Mouse (Mus musculus): Measurements from ENCODE around the gene Rsl1d1.

Rsl1d1 gene

DNA sequence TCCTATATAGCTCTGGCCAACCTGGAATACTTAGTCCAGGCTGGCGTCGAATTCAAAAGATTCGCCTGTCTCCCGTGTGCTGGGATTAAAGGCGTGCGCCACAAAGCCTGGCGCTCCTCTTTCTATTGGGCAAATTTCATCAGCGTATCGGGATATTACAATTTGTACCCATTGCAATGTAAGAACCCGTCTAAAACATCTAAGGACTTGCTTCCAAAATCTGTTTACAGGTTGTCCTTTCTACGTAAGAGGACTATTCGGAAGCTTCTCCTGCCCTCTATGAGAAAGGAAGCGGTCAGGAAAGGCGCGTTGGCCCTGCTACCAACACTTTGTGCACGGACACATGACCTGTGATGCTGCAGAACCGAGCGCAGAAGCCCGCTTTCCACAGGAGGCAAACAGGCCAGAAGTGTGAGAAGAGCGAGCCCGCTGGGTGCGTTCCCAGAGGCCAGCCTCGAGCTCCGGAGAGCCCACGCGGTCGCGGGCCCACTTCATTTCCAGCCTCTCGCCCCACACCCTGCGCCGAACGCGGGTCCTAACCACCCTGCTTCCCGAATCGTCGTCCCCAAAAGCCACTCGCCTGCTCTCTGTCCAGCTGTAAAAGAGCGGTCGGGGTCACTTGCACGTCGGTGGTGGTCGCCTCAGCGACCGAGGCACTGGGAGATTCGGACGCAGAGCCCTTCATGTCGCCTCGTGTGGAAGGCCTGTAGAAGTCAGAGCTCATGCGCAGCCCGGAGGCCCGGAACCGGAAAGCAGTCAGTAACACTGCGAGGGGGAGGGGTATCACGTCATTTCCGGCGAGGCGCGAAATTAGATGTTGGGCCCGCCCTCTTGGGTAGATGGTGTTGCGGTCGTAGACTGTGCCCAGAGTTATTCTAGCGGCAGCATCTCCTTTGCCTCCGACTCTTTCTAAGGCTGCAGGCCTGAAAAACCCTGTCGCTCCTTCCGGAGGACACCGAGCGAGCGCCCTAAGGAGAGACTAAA lies at the start of gene Rsl1d1:
Gene Rsl1d1 (minus strand): TSS at position 761 of the 984 bp plus-strand sequence.
- peak; percentile 90 to 92 for DNase-seq (ENCODE audit: low read depth in 2 of 2, low spot score in 2 of 2)

DNA sequence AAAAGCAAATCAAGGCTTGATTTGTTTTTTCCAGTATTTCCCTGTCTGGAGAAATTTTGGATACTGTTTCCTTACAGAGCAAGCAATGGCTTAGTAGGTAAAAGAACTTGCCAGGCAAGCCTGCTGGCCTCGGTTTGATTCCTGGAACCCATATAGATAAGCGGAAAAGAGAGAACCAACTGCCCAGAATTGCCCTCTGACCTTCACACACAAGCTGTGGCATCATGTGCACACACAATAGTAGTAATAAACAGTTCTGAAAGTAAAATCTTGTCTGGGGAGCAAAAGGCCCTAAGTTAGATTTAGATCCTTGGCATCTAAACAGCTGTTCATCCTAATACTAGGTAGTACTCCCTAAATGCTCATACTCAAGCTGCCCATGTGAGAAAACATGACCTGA lies 44.7 kb upstream of the Rsl1d1 start:
- no peak for DNase-seq (ENCODE audit: low read depth in 2 of 2, low spot score in 2 of 2)

- no peak for DNase-seq (ENCODE audit: low read depth in 2 of 2, low spot score in 2 of 2)
These were observed 42.6 kb upstream of the Rsl1d1 start for GRCm38 (mm10) chr16:11245767-11246166.

- DNase-seq (ENCODE audit: low read depth in 2 of 2, low spot score in 2 of 2) = no peak
These were observed 39.3 kb upstream of the Rsl1d1 start for GRCm38 (mm10) chr16:11242401-11242800.

DNA sequence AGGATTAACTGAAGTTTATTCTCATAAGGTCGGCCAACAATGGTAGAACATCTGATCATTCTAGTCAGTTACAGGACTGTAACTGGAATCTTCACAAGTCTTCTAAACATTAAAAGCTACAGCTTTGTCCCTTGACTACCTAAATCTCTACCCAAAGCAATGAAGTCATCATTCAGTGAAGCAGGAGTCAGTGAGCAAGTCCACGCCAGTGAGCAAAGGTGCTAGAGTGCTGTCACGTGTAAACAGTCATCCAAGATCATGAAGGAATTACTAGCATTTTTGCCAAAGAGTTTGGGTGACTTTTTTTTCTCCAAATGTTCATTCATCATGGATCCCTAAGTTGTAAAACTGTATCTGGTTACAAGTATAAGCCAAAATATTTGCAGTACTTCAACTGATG lies 14.7 kb upstream of the Rsl1d1 start:
- DNase-seq (ENCODE audit: low read depth in 2 of 2, low spot score in 2 of 2) = no peak

DNA sequence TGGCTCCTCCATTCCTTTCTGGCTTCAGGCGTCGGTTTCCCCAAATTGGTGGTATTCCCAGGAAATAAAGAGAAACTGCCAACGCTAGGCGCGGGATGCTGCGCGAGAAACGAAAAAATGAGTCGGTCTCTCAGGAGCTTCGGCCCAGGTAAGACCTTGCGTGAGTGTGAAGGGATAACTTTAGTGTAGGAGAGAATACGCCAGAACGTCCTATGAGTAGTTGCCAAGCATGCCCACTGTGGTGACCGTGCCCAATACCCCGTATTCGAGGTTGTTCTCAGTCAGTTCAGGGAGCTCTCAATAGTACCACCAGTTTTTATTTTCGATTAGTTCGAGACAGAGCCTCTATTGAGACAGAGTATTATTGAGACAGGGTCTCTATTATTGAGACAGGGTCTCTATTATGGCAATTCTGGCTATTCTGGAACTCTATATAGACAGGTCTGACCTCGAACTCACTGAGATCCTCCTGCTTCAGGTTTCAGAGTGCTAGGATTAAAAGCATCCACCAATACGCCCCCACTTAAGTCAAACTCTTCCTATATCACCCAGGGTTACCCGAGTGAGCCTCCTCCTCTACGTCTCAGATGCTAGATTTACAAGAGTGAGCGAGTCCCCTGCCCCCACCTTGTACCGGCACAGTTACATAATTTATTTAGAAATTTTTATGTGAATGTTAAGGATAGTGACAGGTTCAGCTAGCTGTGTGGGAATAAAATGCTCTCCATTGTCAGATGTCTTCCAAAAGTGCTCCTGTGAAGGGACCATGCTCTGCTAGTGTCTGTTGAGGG lies 664 bp upstream of the Rsl1d1 start:
- DNase-seq (ENCODE audit: low read depth in 2 of 2, low spot score in 2 of 2) = no peak

DNA sequence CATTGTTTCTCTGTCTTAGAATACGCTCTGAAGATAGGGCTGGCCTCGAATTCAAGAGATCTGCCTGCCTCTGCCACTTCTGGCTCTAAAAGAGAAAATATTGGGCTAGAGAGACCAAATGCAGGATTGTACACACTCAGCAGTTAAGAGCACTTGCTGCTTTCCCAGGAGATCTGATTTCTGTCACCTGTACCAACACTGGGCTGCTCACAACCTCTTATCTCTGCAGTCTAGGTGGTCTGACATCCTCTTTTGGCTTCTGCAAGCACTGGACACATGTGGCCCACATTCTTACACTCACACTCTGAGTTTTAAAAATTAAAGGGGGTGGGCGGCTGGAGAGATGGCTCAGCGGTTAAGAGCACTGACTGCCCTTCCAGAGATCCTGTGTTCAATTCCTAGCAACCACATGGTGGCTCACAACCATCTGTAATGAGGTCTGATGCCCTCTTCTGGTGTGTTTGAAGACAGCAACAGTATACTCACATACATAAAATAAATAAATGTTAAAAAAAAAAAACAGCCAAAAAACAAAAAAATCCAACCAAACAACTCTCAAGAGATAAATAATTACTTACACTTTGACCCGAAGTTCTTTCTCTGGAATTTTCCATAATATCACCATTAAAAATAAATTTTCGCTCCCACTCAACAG lies 1.3 kb downstream of the Rsl1d1 start:
- DNase-seq (ENCODE audit: low read depth in 2 of 2, low spot score in 2 of 2) = no peak

DNA sequence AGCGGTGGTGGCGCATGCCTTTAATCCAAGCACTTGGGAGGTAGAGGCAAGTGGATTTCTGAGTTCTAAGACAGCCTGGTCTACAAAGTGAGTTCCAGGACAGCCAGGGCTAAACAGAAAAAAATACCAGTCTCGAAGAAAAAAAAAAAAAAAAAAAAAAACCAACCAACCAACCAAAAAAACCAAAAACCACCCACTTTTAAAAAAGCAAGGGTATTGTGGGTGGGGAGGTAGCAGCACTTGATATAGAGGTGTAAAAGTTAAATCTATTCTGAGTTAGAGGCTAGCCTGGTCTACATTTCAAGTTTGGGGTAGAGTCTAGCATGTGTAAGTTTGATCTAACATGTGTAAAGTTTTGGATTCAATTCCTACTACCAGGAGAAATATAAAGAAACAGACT lies 2.9 kb downstream of the Rsl1d1 start:
- DNase-seq (ENCODE audit: low read depth in 2 of 2, low spot score in 2 of 2) = no peak

DNA sequence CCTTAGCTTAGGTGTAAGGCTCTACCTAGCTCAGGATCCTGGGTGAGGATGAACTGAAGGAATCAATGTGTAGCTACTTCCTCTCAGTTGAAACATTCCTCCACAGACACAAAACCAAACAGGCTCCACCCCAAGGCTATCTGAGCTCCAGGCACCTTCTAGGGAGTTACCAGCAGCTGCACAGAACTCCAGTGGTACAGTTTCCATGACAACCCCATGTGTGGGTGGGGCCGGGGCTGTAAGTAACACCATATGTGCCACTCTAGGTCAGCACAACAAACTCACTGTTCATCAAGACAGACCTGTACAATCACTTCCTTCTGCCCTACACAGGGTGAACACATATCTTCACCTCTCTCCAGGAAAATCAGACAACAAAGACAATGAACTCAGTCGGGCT lies 4.7 kb downstream of the Rsl1d1 start:
- DNase-seq (ENCODE audit: low read depth in 2 of 2, low spot score in 2 of 2) = no peak

DNA sequence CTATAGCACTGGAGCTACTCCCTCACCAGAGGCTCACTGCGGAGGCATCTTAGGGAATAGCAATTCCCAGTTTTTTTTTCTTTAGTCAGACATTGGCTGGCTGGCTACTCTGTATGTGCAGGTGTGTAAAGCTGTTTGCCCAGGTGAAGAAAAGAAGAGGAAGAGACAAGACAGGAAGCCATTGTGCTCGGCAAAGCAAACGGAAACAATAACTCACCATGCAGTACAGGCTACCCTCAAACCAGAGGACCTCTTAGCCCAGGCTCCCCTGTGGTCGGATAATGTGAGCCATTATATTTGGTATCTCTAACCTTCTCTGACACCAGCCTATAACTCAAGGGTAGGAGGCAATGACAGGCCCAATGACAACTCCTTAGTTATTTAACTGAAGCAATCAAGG lies 6.1 kb downstream of the Rsl1d1 start:
- no peak for DNase-seq (ENCODE audit: low read depth in 2 of 2, low spot score in 2 of 2)

DNA sequence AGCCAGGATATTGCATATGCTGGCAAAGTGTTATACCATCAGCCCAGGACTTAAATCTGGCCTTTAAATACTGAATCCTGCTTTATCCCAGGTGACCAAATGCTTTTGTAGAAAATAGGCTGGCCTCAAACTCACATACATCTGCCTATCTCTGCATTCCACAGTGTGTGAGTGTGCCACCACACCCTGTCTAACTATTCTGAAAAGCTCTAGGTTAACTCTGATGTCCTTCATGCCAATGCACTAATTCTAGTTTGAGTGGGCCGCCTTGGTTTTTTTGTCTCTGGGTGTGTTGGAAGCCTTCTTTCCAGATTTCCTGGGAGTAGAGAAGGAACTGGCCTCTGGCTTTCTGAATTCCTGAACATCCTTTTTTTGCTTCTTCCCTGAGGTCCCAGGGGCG lies 9.9 kb downstream of the Rsl1d1 start:
- DNase-seq (ENCODE audit: low read depth in 2 of 2, low spot score in 2 of 2) = no peak

- DNase-seq (ENCODE audit: low read depth in 2 of 2, low spot score in 2 of 2) = no peak
These were observed 13.0 kb downstream of the Rsl1d1 start for GRCm38 (mm10) chr16:11190150-11190549.

DNA sequence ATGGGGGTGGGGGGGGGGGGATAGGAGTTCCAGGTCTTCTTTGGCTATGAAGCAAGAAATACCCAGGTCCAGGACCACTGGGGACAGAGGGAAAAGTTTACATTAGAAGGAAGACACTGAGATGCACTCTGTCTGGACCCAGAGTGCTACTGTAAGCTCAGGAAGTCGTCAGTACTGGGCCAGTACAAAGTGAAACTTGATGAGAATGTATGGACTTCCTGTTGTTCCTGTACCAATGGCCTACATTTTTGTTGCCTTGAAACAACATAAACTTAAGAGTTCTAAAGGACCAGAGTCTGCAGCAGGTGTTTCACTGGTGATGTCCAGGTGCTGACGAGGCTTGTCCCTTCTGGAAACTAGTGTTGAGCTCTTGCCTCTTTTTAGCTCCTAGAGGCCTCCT lies 25.7 kb downstream of the Rsl1d1 start:
- DNase-seq (ENCODE audit: low read depth in 2 of 2, low spot score in 2 of 2) = no peak

- no peak for DNase-seq (ENCODE audit: low read depth in 2 of 2, low spot score in 2 of 2)
These were observed 26.3 kb downstream of the Rsl1d1 start for GRCm38 (mm10) chr16:11176884-11177244.

DNA sequence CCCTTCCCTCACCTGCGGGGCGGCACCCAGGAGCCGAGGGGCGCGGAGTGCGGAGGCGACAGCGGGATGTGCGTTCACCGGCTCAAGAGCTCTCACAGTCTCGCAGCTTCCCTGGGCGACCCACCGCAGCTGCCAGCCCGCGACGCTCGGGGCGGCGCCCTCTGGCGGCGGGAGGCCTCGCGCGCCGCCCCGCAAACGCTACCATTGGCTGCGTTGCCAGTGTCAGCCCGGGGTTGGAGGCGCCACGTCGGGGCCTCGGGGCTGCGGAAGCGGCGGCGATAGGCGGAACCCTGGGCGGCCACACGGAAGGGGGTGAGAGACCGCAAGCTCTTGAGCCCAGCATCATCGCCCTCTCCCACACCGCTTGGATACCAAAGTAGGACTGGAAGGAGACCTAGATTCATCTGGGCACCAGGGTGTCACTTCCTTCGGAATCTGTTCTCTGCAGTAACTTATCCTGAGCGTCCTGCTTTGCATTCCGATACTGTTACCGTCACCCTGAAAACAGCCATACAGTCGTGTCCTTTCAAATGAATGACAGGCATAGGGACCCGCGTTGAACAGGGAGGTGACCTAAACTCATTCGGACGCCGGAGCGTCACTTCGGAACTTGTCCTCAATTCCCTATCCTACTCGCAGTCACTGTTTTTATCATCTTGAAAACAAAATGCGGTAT lies 26.8 kb downstream of the Rsl1d1 start, which contains the start of gene Zc3h7a:
Gene Zc3h7a (minus strand): TSS at position 186 of the 676 bp plus-strand sequence.
- peak; percentile 87 to 90 for DNase-seq (ENCODE audit: low read depth in 2 of 2, low spot score in 2 of 2)

GRCm38 (mm10) chr16:11175489-11176207 lies 27.5 kb downstream of the Rsl1d1 start:
- DNase-seq (ENCODE audit: low read depth in 2 of 2, low spot score in 2 of 2) = peak; percentile 36 to 43

- DNase-seq (ENCODE audit: low read depth in 2 of 2, low spot score in 2 of 2) = no peak
These were observed 28.0 kb downstream of the Rsl1d1 start for GRCm38 (mm10) chr16:11175100-11175488.

- DNase-seq (ENCODE audit: low read depth in 2 of 2, low spot score in 2 of 2) = peak; percentile 48 to 72
These were observed 28.5 kb downstream of the Rsl1d1 start for GRCm38 (mm10) chr16:11174671-11175081.

DNA sequence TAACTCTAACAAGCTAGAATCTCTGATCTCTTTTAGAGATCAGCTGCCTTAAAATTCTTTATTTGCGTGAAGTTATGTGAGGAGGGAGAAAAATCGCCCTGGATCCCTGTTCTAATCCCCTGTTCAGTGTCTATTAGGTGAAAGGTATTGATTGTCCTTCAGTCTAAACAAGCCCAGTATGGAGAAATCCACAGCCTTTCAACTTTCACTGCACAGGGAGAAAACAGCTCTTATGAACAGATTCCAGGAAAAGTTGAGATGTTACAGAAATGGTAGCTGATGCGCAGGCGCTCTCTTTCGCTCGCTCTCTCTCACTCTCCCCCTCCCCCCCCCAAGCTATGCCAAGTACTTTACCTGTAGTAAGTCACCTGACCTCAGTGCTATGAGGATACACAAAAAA lies 31.5 kb downstream of the Rsl1d1 start:
- no peak for DNase-seq (ENCODE audit: low read depth in 2 of 2, low spot score in 2 of 2)

DNA sequence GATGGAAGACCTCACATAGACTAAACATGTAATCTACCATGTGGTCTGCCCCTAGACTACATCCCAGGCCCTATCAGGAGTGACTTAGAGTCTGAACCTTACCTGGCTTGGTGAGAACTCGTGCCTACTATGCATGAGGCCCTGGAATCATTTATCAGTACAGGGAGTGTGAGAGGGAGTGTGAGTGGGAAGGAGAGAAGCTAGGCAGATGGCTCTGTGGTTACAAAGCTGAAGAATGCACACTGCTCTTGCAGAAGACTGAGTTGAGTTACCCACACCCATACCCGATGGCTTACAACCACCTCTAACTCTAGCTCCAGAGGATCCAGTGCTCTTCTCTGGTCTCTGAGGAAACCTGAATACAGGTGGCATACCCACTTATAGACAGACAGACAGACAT lies 36.7 kb downstream of the Rsl1d1 start:
- no peak for DNase-seq (ENCODE audit: low read depth in 2 of 2, low spot score in 2 of 2)

Data from CD8-positive naive resting alpha-beta T cell, adult 2 months (primary cell).